Comparison of ENCODE assay signal across 12 mouse cellular contexts in genomic region chr9:32466861-32467260, GRCm38 (mm10).
DNase-seq lines count a peak whose midpoint lies in the region; ATAC-seq and TF ChIP-seq lines count a peak whose summit lies in the region.
"Had no signal": no experiment of that assay in that cellular context is flagged by ENCODE, and none has a peak within 500 bp of the region (broad histone marks: within the 10 kb centered on the region; RNA-seq: fewer than 3 reads in every experiment).

No protein-coding gene starts in this region.

- TF ChIP-seq CTCF in gastrocnemius, adult 2 months (IDR thresholded peaks at IDR 0.05) = no peak

- no peaks in the 10 kb centered on the region for H3K36me3 ChIP-seq in kidney, embryonic 16.5 days (ENCODE audit: insufficient read depth, low read length)
- no peaks in the 10 kb centered on the region; the same call in 1 of the 2 replicates for H3K36me3 ChIP-seq in kidney, embryonic 14.5 days (ENCODE audit: control insufficient read depth, insufficient read depth, low read length)
- peaks cover 11% of the 10 kb centered on the region; the same call in 1 of the 2 replicates for H3K36me3 ChIP-seq in limb, embryonic 15.5 days
- H3K36me3 ChIP-seq: midbrain, embryonic 13.5 days had no signal

- no peak overlapping the region for H3K27ac ChIP-seq in gastrocnemius, adult 2 months
- H3K27ac ChIP-seq in kidney, embryonic 16.5 days (ENCODE audit: low read length) = peak overlapping the region; percentile 67; the same call in 1 of the 2 replicates
- no peak overlapping the region for H3K27ac ChIP-seq in kidney, embryonic 14.5 days (ENCODE audit: low read depth, low read length)
- peak overlapping the region; percentile 84 for H3K27ac ChIP-seq in limb, embryonic 15.5 days
- H3K27ac ChIP-seq: forebrain, embryonic 10.5 days; midbrain, embryonic 13.5 days had no signal

- no peak overlapping the region for H3K4me2 ChIP-seq in kidney, embryonic 16.5 days (replicated peaks; ENCODE audit: low read depth, low read length)
- H3K4me2 ChIP-seq in kidney, embryonic 14.5 days (replicated peaks; ENCODE audit: low read depth, low read length) = no peak overlapping the region
- peak overlapping the region; percentile 15; the same call in 1 of the 2 replicates for H3K4me2 ChIP-seq in limb, embryonic 15.5 days
- H3K4me2 ChIP-seq: midbrain, embryonic 13.5 days had no signal

- peaks cover 14% of the 10 kb centered on the region for H3K4me1 ChIP-seq in kidney, embryonic 16.5 days (ENCODE audit: insufficient read depth, low read length)
- H3K4me1 ChIP-seq in kidney, embryonic 14.5 days (ENCODE audit: control insufficient read depth, insufficient read depth, low read length) = no peaks in the 10 kb centered on the region
- H3K4me1 ChIP-seq in limb, embryonic 15.5 days = peaks cover 40% of the 10 kb centered on the region

- H3K9ac ChIP-seq in kidney, embryonic 16.5 days (replicated peaks; ENCODE audit: low read length) = no peak overlapping the region
- no peak overlapping the region for H3K9ac ChIP-seq in kidney, embryonic 14.5 days (ENCODE audit: low read depth, low read length)
- 0 out of 2 replicates have a peak overlapping the region, but pooled peaks have one; percentile 17 for H3K9ac ChIP-seq in limb, embryonic 15.5 days
- H3K9ac ChIP-seq: liver, postnatal 0 days; midbrain, embryonic 13.5 days had no signal

- intact Hi-C loops in gastrocnemius, adult 2 months (cut with DNase I) = no loop called here

- H3K4me3 ChIP-seq in gastrocnemius, adult 2 months = no peak overlapping the region
- no peak overlapping the region for H3K4me3 ChIP-seq in kidney, embryonic 16.5 days (ENCODE audit: low read length)
- H3K4me3 ChIP-seq in kidney, embryonic 14.5 days (ENCODE audit: low read length) = no peak overlapping the region
- no peak overlapping the region for H3K4me3 ChIP-seq in limb, embryonic 15.5 days
- H3K4me3 ChIP-seq: forebrain, embryonic 10.5 days; midbrain, embryonic 13.5 days had no signal

- WGBS in kidney, embryonic 16.5 days = 33% methylated on average over 8 of the region's 8 CpGs
- WGBS in kidney, embryonic 14.5 days = 45% methylated on average over 8 of the region's 8 CpGs
- WGBS in limb, embryonic 15.5 days = 34% methylated on average over 8 of the region's 8 CpGs

- peak; percentile 53 for DNase-seq in gastrocnemius, adult 2 months
- DNase-seq in gastrocnemius, postnatal 4 days (ENCODE audit: low spot score in 2 of 2) = no peak
- DNase-seq in urinary bladder, postnatal 14 days (ENCODE audit: low spot score) = peak; percentile 32
- no peak for DNase-seq in urinary bladder, postnatal 4 days (ENCODE audit: low spot score in 2 of 2)
- DNase-seq: kidney, adult 18-20 months; liver, postnatal 0 days had no signal

- no peak for ATAC-seq in kidney, embryonic 16.5 days (ENCODE audit: low FRiP score, low TSS enrichment)
- no peak for ATAC-seq in kidney, embryonic 14.5 days (ENCODE audit: low FRiP score, low TSS enrichment)
- no peak for ATAC-seq in limb, embryonic 15.5 days (ENCODE audit: insufficient number of reproducible peaks, low FRiP score, low TSS enrichment, low read depth)
- ATAC-seq in inflammation-experienced regulatory T-cells, adult 6 months = no peak
- ATAC-seq: liver, postnatal 0 days; midbrain, embryonic 13.5 days had no signal

- no peaks in the 10 kb centered on the region for H3K27me3 ChIP-seq in kidney, embryonic 16.5 days (ENCODE audit: insufficient read depth, low read length)
- no peaks in the 10 kb centered on the region for H3K27me3 ChIP-seq in kidney, embryonic 14.5 days (ENCODE audit: control insufficient read depth, insufficient read depth, low read length)
- H3K27me3 ChIP-seq in limb, embryonic 15.5 days = no peaks in the 10 kb centered on the region; the same call in 1 of the 2 replicates
- H3K27me3 ChIP-seq: midbrain, embryonic 13.5 days had no signal

- H3K9me3 ChIP-seq in kidney, embryonic 16.5 days (ENCODE audit: low read length) = no peaks in the 10 kb centered on the region
- no peaks in the 10 kb centered on the region for H3K9me3 ChIP-seq in kidney, embryonic 14.5 days (ENCODE audit: control insufficient read depth, low read length)
- H3K9me3 ChIP-seq in limb, embryonic 15.5 days = no peaks in the 10 kb centered on the region
- H3K9me3 ChIP-seq: forebrain, embryonic 10.5 days; midbrain, embryonic 13.5 days had no signal

Comparison
In these comparisons a context has a peak if more than half of its experiments do, and no peak if none do; other contexts are left out.
1. DNase-seq: peak in gastrocnemius, adult 2 months (single experiment) and urinary bladder, postnatal 14 days (single experiment); none in gastrocnemius, postnatal 4 days (0 of 2) and urinary bladder, postnatal 4 days (0 of 2).
2. H3K27ac ChIP-seq: peak in kidney, embryonic 16.5 days (single experiment) and limb, embryonic 15.5 days (single experiment); none in gastrocnemius, adult 2 months (single experiment) and kidney, embryonic 14.5 days (single experiment).